Mouse (Mus musculus): ENCODE measurements at regions not wholly inside any gene's neighbourhood (a gene's known extent, or its start where the extent isn't known, plus 50 kb on each side); places are given as distances from the start of the nearest gene placed in this dataset.

DNA sequence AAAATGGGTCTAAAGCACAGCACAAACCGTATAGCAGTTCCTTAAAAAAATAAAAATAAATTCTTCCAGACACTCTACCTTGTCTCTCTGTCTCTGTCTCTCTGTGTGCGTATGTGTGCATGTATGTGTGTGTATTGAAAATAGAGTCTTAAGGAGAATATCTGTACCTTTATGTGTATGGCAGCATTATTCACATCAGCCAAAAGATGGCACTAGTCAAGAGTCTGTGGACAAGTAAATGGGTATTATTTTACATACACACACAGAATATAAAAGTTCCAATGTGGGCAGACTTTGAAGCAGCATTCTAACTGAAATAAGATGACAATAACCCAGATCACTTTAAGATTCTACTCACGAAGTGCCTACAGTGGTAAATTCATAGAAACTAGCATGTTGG, 249.3 kb downstream of the Tex13c3 start:
- no peak for TF ChIP-seq CTCF (IDR thresholded peaks at IDR 0.05; ENCODE audit: control insufficient read depth, insufficient read depth, low read length)
- TF ChIP-seq POLR2A (IDR thresholded peaks at IDR 0.05; ENCODE audit: borderline replicate concordance, control insufficient read depth, low read depth, low read length): no peak
